Mouse (Mus musculus): Measurements from ENCODE around the gene Ccni.

- TF ChIP-seq CTCF (IDR thresholded peaks at IDR 0.05; ENCODE audit: low read depth) (no peak), EP300 (optimal IDR thresholded peaks at IDR 0.05) (no peak)
Observed at GRCm38 (mm10) chr5:93145504-93145903, 60.8 kb downstream of the Ccni start.

Data from stomach, postnatal 0 days (tissue).